Mouse (Mus musculus): Measurements from ENCODE around the gene Pxt1.
"Not testable (repeated sequence)": the region's sequence is repeated elsewhere in the genome, so short reads cannot be mapped to it uniquely, and the experiment has no call there.

Gene Pxt1

GRCm38 (mm10) chr17:28943740-28944139 is at the start of gene Pxt1:
Gene Pxt1, minus strand, starts transcription at chr17:28943840.
- DNase-seq (ENCODE audit: extremely low read depth, insufficient read length, low spot score), result no peak

- not testable (repeated sequence) for DNase-seq (ENCODE audit: extremely low read depth, insufficient read length, low spot score)
Measured at GRCm38 (mm10) chr17:28993004-28993403, 49.4 kb upstream of the Pxt1 start.

- DNase-seq (ENCODE audit: extremely low read depth, insufficient read length, low spot score), result no peak
Measured at GRCm38 (mm10) chr17:28992105-28992504, 48.5 kb upstream of the Pxt1 start.

GRCm38 (mm10) chr17:28991286-28991685 is 47.6 kb upstream of the Pxt1 start:
- DNase-seq (ENCODE audit: extremely low read depth, insufficient read length, low spot score), result no peak

GRCm38 (mm10) chr17:28990060-28990459 is 46.4 kb upstream of the Pxt1 start:
- DNase-seq (ENCODE audit: extremely low read depth, insufficient read length, low spot score), result no peak

- DNase-seq (ENCODE audit: extremely low read depth, insufficient read length, low spot score), result no peak
Measured at GRCm38 (mm10) chr17:28988996-28989395, 45.4 kb upstream of the Pxt1 start.

- DNase-seq (ENCODE audit: extremely low read depth, insufficient read length, low spot score), result no peak
Measured at GRCm38 (mm10) chr17:28988291-28988690, 44.7 kb upstream of the Pxt1 start.

- DNase-seq (ENCODE audit: extremely low read depth, insufficient read length, low spot score), result peak; percentile 34
Measured at GRCm38 (mm10) chr17:28987713-28988112, 44.1 kb upstream of the Pxt1 start.

GRCm38 (mm10) chr17:28986833-28987232 is 43.2 kb upstream of the Pxt1 start:
- DNase-seq (ENCODE audit: extremely low read depth, insufficient read length, low spot score), result no peak

- DNase-seq (ENCODE audit: extremely low read depth, insufficient read length, low spot score), result no peak
Measured at GRCm38 (mm10) chr17:28984724-28985420, 41.2 kb upstream of the Pxt1 start.

GRCm38 (mm10) chr17:28982591-28982990 is 39.0 kb upstream of the Pxt1 start:
- DNase-seq (ENCODE audit: extremely low read depth, insufficient read length, low spot score), result no peak

GRCm38 (mm10) chr17:28981081-28981480 is 37.4 kb upstream of the Pxt1 start:
- no peak for DNase-seq (ENCODE audit: extremely low read depth, insufficient read length, low spot score)

- no peak for DNase-seq (ENCODE audit: extremely low read depth, insufficient read length, low spot score)
Measured at GRCm38 (mm10) chr17:28979091-28979490, 35.5 kb upstream of the Pxt1 start.

GRCm38 (mm10) chr17:28970122-28970521 is 26.5 kb upstream of the Pxt1 start:
- DNase-seq (ENCODE audit: extremely low read depth, insufficient read length, low spot score), result no peak

GRCm38 (mm10) chr17:28967021-28967610 is 23.5 kb upstream of the Pxt1 start:
- no peak for DNase-seq (ENCODE audit: extremely low read depth, insufficient read length, low spot score)

GRCm38 (mm10) chr17:28961596-28961995 is 18.0 kb upstream of the Pxt1 start:
- DNase-seq (ENCODE audit: extremely low read depth, insufficient read length, low spot score), result no peak

- no peak for DNase-seq (ENCODE audit: extremely low read depth, insufficient read length, low spot score)
Measured at GRCm38 (mm10) chr17:28960597-28960996, 17.0 kb upstream of the Pxt1 start.

GRCm38 (mm10) chr17:28954416-28954815 is 10.8 kb upstream of the Pxt1 start:
- no peak for DNase-seq (ENCODE audit: extremely low read depth, insufficient read length, low spot score)

- DNase-seq (ENCODE audit: extremely low read depth, insufficient read length, low spot score), result no peak
Measured at GRCm38 (mm10) chr17:28953251-28953650, 9.6 kb upstream of the Pxt1 start.

- peak; percentile 96 for DNase-seq (ENCODE audit: extremely low read depth, insufficient read length, low spot score)
Measured at GRCm38 (mm10) chr17:28951831-28952799, 8.5 kb upstream of the Pxt1 start, which contains the start of gene Kctd20. Gene Kctd20, plus strand, starts transcription at chr17:28951950.

GRCm38 (mm10) chr17:28950751-28951150 is 7.1 kb upstream of the Pxt1 start:
- DNase-seq (ENCODE audit: extremely low read depth, insufficient read length, low spot score), result no peak
